Mouse (Mus musculus): Measurements from ENCODE around the gene Cox4i2. TPM values are rescaled to one million over a fixed set of nuclear protein-coding genes. Genes with fewer than 3 reads are reported as not detected.

Gene Cox4i2
- polyA plus RNA-seq, 1 experiment from 2014 or later = 1.1 TPM

Small RNA genes lying within 50 kb of the gene (microRNA-seq; reads per million reads assigned to microRNA genes)
- gene Gm23802 = not detected

Other genes starting within 250 kb of the Cox4i2 start
- not detected in 2 replicates for gene Defb26, start 242.5 kb upstream of the Cox4i2 start, polyA plus RNA-seq (2015; fragmentation: Nextera tagmentation; extraction: Ambion mirVana)
- not detected in 2 replicates for gene Defb28, start 235.9 kb upstream of the Cox4i2 start, polyA plus RNA-seq (2015; fragmentation: Nextera tagmentation; extraction: Ambion mirVana)
- gene Defb29, start 214.1 kb upstream of the Cox4i2 start, polyA plus RNA-seq (2015; fragmentation: Nextera tagmentation; extraction: Ambion mirVana) = not detected in 2 replicates
- gene Gm17416, start 184.8 kb upstream of the Cox4i2 start, polyA plus RNA-seq (2015; fragmentation: Nextera tagmentation; extraction: Ambion mirVana) = not detected in 2 replicates
- not detected in 2 replicates for gene Defb21, start 181.4 kb upstream of the Cox4i2 start, polyA plus RNA-seq (2015; fragmentation: Nextera tagmentation; extraction: Ambion mirVana)
- gene Defb19, start 173.9 kb upstream of the Cox4i2 start, polyA plus RNA-seq (2015; fragmentation: Nextera tagmentation; extraction: Ambion mirVana) = 0.26 TPM in 1 of 2 replicates, not detected in the other
- gene Defb45, start 154.8 kb upstream of the Cox4i2 start, polyA plus RNA-seq (2015; fragmentation: Nextera tagmentation; extraction: Ambion mirVana) = not detected in 2 replicates
- gene Defb36, start 149.8 kb upstream of the Cox4i2 start, polyA plus RNA-seq (2015; fragmentation: Nextera tagmentation; extraction: Ambion mirVana) = not detected in 2 replicates
- gene Defb25, start 131.1 kb upstream of the Cox4i2 start, polyA plus RNA-seq (2015; fragmentation: Nextera tagmentation; extraction: Ambion mirVana) = not detected in 2 replicates
- 0.58 and 1.1 TPM in 2 replicates for gene Rem1, start 127.2 kb upstream of the Cox4i2 start, polyA plus RNA-seq (2015; fragmentation: Nextera tagmentation; extraction: Ambion mirVana)
- gene H13, start 84.7 kb upstream of the Cox4i2 start, polyA plus RNA-seq (2015; fragmentation: Nextera tagmentation; extraction: Ambion mirVana) = 45.2 and 49.8 TPM in 2 replicates
- gene Mcts2, start 67.1 kb upstream of the Cox4i2 start, polyA plus RNA-seq (2015; fragmentation: Nextera tagmentation; extraction: Ambion mirVana) = 12.1 and 12.4 TPM in 2 replicates
- gene Id1, start 17.9 kb upstream of the Cox4i2 start, polyA plus RNA-seq (2015; fragmentation: Nextera tagmentation; extraction: Ambion mirVana) = 20.5 and 20.9 TPM in 2 replicates
- 209 and 237 TPM in 2 replicates for gene Bcl2l1, start 77.6 kb downstream of the Cox4i2 start, polyA plus RNA-seq (2015; fragmentation: Nextera tagmentation; extraction: Ambion mirVana)
- 52.8 and 59.4 TPM in 2 replicates for gene Tpx2, start 93.8 kb downstream of the Cox4i2 start, polyA plus RNA-seq (2015; fragmentation: Nextera tagmentation; extraction: Ambion mirVana)
- gene Mylk2, start 157.2 kb downstream of the Cox4i2 start, polyA plus RNA-seq (2015; fragmentation: Nextera tagmentation; extraction: Ambion mirVana) = 0.16 and 0.28 TPM in 2 replicates
- 0.47 and 0.52 TPM in 2 replicates for gene Foxs1, start 179.0 kb downstream of the Cox4i2 start, polyA plus RNA-seq (2015; fragmentation: Nextera tagmentation; extraction: Ambion mirVana)
- not detected in 2 replicates for gene Dusp15, start 197.5 kb downstream of the Cox4i2 start, polyA plus RNA-seq (2015; fragmentation: Nextera tagmentation; extraction: Ambion mirVana)
- 0.12 and 0.14 TPM in 2 replicates for gene Ttll9, start 208.3 kb downstream of the Cox4i2 start, polyA plus RNA-seq (2015; fragmentation: Nextera tagmentation; extraction: Ambion mirVana)

All from liver, embryonic 15.5 days (tissue).